Mouse (Mus musculus): Measurements from ENCODE around the gene Cep19.
A peak's percentile ranks its signal among the peaks of the same experiment; 100 is the strongest.

The Cep19 gene

DNA sequence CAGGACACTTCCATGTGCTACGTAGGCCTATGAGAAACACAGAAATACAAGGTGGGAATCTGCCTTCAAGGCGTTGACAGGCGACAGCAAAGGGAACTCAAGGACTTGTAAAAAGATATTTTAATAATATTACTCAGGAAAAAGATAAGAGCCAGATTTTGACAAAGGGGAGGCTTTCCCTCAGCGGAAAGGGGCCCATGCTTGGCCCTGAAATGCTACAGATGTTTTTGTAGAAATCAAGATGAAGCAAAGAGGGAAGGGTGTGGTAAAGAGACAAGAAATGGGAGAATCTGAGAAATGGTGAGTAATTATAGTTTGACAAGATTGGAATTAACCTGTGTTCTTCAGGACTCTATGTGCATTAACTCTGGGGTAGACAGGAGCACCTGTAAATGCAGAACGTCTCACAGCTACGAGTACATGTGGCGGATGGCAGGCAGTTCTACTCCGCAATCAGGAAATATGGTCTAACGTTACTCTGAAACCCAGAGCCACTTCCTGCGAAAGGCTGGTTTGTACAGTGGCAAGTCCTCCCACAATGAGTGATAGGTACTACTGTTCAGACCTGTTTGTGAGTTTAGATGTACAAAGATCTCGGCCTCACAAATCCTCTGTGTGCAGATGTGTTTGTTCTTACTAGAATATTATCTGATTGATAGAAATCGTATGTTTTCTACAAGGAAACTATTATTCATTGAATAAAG is 7.9 kb downstream of the Cep19 start:
- DNase-seq (ENCODE audit: low spot score) = no peak

DNA sequence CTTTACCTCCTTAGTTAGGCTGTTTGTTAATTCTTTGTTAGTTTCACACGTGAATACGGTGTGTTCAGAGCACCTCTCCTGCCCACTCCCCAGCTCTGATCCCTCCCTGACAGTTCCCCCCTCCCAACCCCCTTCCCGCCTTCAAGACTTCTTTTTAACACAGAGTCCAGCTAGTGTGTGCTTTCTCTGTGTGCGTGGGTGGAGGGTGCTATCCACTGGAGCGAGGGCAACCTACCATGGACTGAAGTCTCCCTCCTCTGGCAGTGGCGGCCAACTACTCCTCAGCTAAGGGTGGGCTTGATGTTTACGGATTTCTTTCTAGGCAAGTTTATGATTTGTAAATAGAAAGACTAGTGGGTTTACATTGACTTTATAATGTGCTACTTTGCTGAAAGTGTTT is 8.6 kb downstream of the Cep19 start:
- no peak for DNase-seq (ENCODE audit: low spot score)

DNA sequence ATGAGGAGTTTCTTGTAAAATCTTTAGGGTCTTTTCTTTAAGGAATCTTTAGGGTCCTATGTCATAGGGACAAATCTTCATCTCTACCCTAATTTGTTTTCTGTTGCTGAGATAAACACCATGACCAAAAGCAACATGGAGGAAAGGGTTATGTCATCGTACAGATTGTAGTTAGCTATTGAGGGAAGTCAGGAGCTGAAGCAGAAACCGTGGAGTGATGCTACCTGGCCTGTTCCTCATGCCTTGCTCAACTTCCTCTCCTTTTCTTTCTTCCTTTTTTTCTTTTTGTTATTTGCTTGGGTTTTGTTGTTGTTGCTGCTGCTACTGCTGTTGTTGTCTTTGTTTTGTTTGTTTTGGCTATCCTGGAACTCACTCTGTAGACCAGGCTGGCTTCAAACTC is 9.0 kb downstream of the Cep19 start:
- no peak for DNase-seq (ENCODE audit: low spot score)

DNA sequence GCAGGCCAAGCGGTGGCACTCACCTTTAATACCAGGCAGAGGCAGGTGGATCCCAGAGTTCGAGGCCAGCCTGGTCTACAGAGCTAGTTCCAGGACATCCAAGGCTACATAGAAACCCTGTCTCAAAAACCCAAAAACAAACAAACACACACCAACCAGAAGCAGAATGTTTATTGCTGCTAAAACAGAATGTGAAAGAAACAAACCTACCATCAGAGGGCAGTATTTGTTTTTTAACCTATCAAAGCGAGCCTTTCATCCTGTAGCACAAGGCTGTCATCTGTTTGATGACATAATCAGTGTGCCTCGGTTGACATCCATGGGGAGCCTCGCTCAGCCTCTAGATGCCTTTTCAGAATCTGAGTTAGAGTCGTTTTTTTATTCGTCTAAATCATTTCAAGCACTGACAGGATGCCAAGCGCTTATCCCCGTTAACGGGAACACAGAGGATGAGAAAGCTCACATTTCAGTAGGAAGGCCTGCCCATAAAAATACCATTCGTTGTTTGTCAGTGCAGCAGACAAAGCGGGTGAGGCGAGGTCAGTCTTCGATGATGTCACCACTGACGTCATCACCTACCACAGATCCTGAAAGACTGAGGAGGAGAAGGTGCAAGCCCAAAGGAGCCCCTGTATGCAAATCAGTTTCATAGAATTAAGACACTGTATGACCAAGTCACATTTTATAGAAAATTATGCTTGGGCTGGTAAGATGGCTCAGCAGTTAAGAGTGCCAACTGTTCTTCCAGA is 11.5 kb downstream of the Cep19 start:
- no peak for DNase-seq (ENCODE audit: low spot score)

DNA sequence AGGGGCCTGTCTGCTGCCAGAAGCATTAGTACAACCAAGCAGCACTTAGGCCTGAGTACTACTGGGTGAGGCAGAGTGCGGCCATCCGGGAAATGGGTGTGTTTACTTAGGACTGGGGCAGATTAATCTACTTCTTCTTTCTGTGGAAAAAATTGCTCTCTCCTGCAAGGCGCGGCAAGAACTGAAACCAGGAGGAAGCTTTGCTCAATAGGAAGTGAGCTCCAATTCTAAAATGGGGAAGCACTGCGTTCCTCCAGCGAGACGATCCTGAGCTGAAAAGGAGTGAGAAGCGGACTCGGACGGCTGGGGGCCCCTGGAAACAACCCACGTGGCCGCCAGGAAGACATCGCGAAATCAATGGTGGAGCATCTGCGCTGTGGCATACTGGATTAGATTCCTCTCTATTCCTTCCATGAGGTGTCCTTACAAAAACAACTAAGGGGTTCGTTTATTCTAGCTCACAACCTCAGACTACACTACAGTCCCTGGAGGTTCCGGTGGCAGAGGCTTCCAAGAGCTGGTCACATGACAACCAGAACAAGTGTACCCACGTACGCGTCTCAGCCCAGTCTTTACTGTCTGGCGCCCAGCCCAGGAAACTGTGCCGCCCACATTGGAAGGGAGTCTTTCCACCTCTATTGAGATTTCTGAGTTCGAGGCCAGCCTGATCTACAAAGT is 14.1 kb downstream of the Cep19 start:
- DNase-seq (ENCODE audit: low spot score) = no peak

DNA sequence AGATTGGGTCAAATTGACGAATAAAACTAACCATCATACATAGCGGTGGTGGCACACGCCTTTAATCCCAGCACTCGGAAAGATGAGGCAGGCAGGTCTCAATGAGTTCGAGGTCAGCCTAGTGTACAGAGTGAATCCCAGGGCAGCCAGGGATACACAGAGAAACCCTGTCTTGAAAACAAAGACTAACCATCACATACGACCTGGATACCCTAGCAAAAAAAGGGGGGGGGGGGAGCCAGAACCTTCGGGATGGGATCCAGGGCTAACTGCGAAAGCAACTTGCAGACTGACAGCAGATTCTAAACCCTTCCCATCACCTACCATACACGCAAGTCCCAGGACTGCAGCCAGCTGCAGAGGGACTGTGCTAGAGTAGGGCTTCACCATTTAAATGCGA is 14.8 kb downstream of the Cep19 start:
- no peak for DNase-seq (ENCODE audit: low spot score)

DNA sequence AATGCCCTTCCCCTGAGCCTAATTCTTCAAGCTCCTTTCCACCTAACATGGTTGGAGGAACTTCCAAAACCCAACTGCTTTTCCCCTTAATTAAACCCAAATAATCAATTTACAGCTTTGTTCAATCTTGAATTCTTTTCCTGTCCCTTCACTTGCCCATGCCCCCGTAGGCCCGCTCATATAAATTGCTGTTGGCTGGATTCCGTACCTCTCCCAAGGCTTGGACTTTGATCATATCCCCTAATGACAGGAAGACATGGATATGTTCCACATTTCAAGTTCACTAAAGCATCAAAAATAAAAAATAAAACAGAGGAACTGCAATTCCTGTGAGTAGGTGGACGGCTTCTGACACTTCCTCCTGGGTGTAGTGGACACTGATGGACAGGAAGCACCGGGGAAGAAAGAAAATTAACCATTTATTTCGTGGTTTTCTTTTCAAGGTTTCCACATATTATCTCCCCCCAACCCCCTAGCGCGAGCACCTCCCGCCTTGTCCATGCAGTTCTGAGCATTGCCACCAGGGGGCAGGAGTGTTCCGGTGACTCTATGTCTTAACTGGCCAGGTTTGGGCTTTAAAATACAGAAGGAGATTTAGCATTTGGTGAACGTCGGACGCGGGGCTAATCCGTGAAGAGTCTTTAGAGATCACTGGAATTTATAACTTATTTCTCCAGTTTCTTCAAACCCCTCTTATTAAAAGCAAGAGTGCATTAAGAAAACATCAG is 15.5 kb downstream of the Cep19 start:
- DNase-seq (ENCODE audit: low spot score) = peak; percentile 89

DNA sequence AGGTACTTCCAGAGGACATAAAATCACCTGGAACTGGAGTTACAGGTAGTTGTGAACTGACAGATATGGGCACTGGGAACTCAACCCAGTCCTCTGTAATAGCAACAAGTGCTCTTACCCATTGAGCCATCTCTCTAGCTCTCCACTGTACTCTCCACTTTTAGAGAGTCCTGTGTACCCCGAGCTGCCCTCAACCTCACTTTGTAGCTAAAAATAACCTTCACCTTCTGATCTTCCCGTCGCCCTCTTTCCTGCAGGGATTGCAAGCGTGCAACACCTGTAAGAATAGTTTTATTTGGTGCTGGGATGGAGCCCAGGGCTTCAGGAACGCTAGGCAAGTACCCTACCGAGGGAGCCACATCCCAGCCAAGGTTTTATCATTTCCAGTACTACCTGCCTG is 16.2 kb downstream of the Cep19 start:
- no peak for DNase-seq (ENCODE audit: low spot score)

DNA sequence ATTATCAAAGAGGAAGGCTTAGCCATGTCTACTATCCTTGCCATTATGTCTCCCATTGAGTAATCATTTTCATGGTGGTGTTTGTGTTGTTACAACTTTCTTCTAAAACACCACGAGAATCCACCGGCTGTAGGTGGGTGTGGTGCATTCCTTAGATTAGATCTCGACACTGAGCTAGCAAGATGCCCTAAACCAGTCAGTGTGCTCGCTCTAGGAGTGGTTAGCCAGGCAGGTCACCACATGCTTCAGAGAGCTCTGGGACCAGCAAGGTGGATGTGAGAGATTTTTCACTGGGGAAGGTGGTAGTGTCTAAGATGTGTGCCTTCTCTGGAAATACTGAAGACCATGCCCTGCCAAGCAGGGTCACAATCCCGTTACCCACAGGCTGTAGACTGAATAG is 16.6 kb downstream of the Cep19 start:
- DNase-seq (ENCODE audit: low spot score) = no peak

DNA sequence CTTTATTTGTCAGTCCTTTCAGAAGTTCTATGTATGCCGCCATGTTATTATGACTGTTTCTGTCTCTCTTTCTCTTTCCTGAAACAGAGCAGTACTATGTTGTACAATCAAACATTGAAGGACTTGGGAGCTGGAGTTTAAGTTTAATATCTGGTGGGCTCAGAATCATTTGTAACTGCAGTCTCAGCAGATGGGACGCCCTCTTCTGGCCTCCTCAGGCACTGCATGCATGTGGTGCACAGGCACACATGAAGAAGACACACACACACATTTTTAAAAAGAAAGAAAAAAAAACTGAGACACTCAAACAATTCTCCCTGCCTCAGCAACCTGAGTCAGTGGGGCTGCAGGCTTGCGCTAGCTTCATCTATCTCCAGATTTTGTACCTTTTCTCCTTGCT is 20.9 kb downstream of the Cep19 start:
- no peak for DNase-seq (ENCODE audit: low spot score)

DNA sequence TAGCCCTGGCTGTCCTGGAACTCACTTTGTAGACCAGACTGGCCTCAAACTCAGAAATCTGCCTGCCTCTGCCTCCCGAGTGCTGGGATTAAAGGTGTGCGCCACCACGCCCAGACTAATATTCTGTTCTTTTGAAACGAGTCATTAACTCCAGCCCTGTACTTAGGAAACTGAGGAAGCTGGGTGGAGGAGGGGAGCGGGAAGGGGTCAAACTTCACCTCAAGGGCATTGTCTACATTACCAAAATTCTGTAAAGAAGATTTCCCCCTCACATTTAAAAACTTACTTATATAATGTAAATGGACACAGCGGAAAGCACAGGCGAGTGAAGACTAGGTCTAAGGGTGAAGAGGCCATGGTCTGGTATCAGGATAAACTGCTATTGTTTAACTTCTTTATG is 24.4 kb downstream of the Cep19 start:
- no peak for DNase-seq (ENCODE audit: low spot score)

DNA sequence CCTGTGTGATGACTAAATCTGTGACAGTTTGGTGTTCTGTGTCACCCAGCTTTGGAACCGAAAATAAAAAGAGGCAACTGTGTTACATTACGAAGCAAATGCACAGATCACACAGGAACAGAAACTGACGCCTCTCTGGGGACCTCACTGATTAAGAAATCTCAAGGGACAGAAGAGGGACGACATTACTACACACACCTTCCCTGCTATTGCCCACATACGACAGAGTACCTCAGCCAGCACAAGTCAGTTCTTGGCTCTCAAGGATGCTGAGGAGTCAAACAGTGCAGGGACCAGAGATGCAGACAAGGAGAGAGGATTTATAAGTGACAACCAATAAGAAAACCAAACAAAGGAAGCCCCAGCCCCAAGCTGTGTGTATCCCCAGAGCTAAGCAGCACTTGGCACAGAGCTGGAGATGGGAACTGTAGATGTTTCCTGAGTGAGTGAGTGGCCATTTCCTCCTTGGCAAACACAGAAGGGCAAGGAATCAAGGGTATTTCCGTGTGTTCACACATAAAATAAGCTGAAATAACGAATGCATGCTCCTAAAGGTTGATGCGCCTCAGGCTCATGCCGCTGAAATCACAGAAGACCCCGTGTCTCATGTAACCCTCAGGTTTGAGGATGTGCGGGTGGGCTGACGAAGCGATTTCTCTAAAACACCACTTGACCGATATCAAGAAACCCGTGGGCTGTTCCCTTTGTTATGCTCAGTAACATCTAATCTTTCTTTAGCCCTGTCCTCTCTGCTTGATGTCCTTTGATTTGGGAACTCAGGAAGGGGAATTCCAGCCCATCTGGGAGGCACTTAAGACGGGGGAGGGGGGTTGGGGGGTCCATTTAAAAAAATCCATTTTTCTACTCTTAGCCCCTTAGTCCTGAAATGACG is 25.1 kb downstream of the Cep19 start:
- no peak for DNase-seq (ENCODE audit: low spot score)

DNA sequence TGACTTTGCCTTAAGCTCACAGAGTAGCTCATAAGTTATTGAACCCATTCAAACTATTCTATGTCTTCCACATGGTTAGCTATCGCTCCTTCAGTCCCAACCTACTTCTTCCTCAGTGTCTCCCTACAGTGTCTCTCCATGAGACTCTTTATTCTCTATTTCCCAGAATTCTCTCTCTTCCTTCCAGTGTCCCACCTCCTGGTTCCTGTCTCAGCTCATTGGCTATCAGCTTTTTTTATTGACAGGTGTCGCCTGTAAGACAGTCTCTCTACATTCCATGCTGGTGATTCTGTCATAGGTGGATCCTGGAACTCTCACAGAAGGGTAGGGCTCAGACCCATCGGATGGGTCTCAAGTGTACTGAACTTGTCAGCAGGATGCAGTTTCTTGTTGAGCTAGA is 25.8 kb downstream of the Cep19 start:
- no peak for DNase-seq (ENCODE audit: low spot score)

DNA sequence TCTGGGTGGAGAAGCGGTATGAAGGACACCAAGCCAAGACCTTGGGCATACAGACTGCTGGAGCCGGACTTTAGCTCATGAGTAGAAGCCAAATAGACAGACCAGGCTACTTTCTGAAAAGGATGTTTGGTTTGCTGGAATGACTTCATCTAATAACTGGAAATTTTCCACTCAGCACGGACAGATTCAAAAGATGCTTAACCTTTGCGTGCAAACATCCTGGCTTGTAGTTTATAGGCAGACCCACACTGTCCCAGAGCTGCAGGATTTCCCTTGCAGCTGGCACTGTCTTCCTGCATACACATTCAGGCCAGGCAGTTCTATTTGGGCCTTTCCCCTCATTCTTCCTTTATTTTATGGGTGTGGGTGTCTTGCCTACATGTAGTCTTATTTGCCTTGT is 27.4 kb downstream of the Cep19 start:
- no peak for DNase-seq (ENCODE audit: low spot score)

DNA sequence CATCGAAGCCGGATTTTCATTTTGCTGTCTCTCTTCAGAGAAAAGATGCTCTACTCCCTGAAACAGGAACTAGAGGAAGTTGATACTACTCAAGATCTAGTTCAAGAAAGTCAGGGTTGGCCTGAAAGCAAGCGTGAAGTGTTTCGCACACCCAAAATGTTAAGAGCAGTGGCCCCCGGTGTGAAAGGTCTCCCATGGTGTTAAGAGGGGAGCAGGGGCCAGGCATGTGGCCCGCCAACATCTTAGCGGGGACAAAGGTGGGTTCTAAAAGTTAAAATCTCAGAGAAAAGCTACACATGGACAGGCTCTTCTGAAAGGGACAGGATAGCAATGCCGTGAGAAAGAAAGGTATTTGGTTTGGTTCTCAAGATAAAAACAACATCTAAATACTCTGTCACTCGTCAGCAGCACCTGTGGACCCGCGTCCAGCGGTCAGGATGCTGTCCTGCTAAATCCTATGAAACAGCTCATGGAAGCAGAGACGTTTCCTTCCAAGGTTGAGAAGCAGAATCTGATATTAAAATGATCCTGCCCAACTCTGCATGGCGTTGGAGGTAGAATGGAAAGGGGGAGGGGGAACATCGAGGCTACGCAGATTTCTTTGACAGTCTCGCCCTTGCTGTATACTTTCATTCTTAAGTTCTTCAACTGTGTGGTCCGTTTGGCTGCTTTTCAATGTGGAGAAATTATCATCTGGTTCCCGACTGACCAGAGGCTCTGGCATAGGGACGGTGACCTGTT is 30.0 kb downstream of the Cep19 start:
- no peak for DNase-seq (ENCODE audit: low spot score)

DNA sequence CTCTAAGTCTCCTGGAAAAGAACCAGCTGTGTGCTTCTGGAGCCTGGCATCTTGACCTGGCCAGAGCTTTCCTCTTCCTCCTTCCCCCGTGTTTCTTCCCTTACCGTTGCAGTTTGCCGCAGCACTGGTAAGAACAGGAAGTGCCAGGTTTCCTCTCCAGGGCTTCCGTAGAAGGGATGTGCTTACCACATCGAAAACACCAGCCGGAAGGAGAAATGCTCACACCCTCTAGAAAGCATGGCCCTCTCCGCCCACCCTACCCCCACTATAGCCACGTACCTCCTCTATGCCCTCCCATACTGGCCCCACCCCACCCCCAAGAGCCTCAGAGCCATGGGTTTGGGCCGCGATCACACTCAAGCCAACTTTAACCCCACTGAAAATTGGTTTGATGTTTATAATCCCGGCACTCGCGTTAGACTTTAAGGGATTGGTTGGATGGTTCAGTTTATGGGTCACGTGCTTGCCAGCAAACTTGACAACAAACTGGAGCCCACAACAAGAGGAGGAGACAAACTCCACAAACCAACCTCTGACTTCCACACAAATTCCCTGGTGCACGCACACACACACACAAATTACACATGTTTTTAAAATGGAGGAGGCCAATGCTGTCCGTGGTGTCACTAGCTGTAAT is 30.7 kb downstream of the Cep19 start:
- DNase-seq (ENCODE audit: low spot score) = no peak

DNA sequence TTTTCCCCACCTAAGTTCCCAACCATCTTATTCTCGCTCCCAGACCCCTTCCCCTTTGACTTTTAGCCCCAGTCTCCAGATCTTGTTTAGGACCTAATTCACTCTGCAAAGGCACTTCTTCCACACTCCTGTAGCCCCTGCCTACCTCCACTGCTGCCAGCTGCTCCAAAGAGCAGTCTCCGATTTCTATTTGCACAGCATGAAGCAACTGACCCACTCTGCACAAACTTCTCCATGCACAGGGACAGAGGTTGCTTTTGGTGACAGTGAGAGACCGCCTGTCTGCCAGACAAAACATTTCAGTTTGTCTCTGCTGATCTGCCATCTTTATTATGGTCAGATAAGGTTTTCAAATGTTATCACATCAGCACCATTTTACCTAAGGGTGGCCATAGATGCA is 33.5 kb downstream of the Cep19 start:
- DNase-seq (ENCODE audit: low spot score) = no peak

DNA sequence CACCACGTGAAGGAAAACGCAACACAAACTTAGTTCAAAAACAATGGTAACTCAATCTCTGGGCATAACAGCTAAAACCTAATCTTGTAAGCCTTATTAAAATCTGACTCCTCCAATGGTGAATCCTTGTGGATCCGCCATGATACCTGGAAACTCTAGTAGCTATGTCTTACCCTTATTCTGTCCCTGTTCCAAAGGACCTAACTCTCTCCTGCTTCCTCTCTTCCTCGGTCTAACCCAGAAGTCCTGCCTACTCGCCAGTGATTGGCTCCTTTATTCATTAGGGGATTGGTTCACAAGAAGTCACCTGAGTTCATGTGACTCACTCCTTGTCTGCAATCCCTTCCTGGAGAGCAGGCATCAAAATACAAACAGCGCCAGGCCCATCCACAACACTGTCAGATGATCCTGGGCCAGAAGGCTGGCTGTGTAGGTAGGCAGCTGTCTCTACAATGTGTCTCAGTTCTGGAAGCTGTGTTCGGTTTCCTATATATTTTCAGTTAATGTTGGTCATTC is 36.3 kb downstream of the Cep19 start:
- DNase-seq (ENCODE audit: low spot score) = no peak

DNA sequence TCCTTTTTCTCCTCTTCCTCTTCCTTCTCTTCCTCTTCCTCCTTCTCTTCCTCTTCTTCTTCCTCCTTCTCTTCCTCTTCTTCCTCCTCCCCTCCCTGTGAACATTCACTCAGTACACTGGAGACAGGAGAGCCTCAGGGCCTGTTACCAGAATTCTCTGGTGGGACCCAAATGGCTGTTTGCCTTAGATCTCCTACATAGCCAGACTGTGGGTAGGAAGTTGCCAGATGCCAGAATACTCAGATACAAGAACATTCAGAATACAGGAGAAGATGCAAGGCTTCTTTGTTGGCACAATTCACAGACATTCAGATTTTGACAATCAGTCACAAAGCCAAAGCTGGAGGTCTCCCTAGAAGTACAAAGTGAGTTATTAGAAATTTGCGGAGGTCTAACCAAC is 39.4 kb downstream of the Cep19 start:
- DNase-seq (ENCODE audit: low spot score) = no peak

DNA sequence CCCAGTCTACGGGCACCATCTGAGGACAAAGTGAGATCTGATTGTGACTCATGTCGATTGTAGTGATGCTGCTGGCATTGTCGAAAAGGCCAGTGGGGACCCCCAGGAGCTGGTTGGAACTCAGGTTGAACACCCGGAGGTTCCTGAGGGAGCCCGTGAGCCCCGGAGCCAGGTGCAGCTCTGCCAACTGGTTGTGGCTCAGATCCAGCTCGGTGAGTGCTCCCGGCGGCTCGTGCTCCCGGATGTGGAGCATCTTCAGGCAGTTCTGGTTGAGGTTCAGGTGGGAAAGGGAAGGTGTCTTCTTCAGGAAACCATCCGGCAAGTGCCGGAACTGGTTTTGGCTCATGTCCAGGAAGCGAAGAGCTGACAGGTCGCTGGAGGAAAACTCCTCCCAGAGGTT is 44.2 kb downstream of the Cep19 start:
- no peak for DNase-seq (ENCODE audit: low spot score)
